Mouse (Mus musculus) stomach, postnatal 0 days (tissue): Measurements from ENCODE around the gene N4bp2.

Source experiments
- CTCF ChIP-seq: IDR thresholded peaks from 2 replicates; pipeline ENCODE4 v1.5.1; 2016; ENCODE audit warnings: antibody characterized with exemption, low read depth, mild to moderate bottlenecking, moderate library complexity
- EP300 ChIP-seq: optimal IDR thresholded peaks from 2 replicates; pipeline ENCODE3; 2016; ENCODE audit warnings: antibody characterized with exemption

GRCm38 (mm10) chr5:65746908-65747307 is 16.4 kb upstream of the N4bp2 start:
- TF ChIP-seq CTCF: no peak
- TF ChIP-seq EP300: no peak
